Mouse (Mus musculus) 3134 (cell line): ENCODE data around the gene Nudt4.
"Not testable (repeated sequence)": the region's sequence is repeated elsewhere in the genome, so short reads cannot be mapped to it uniquely, and the experiment has no call there.

Experiments used
- DNase-seq: peaks from one replicate; pipeline ENCODE4 v3.0.0-alpha.2; 2011; ENCODE audit warnings: low spot score; ENCODE audit not compliant: insufficient read length; ENCODE audit errors: extremely low read depth

Nudt4 gene

GRCm38 (mm10) chr10:95568016-95568415 lies 4.1 kb upstream of the Nudt4 start:
- no peak for DNase-seq

- no peak for DNase-seq
Observed at GRCm38 (mm10) chr10:95567550-95567949, 3.6 kb upstream of the Nudt4 start.

- DNase-seq = no peak
Observed at GRCm38 (mm10) chr10:95566786-95567185, 2.8 kb upstream of the Nudt4 start.

- DNase-seq = no peak
Observed at GRCm38 (mm10) chr10:95565156-95565854, 1.4 kb upstream of the Nudt4 start.

- peak; percentile 75 for DNase-seq
Observed at GRCm38 (mm10) chr10:95562859-95563841, 796 bp downstream of the Nudt4 start.

- DNase-seq = no peak
Observed at GRCm38 (mm10) chr10:95562395-95562794, 1.6 kb downstream of the Nudt4 start.

- no peak for DNase-seq
Observed at GRCm38 (mm10) chr10:95561616-95562015, 2.3 kb downstream of the Nudt4 start.

- DNase-seq = no peak
Observed at GRCm38 (mm10) chr10:95560394-95560983, 3.5 kb downstream of the Nudt4 start.

- no peak for DNase-seq
Observed at GRCm38 (mm10) chr10:95559426-95559825, 4.5 kb downstream of the Nudt4 start.

- peak; percentile 29 for DNase-seq
Observed at GRCm38 (mm10) chr10:95557337-95557828, 6.6 kb downstream of the Nudt4 start.

- no peak for DNase-seq
Observed at GRCm38 (mm10) chr10:95555866-95556265, 8.1 kb downstream of the Nudt4 start.

GRCm38 (mm10) chr10:95552326-95552725 lies 11.6 kb downstream of the Nudt4 start:
- no peak for DNase-seq

- peak; percentile 36 for DNase-seq
Observed at GRCm38 (mm10) chr10:95551752-95552151, 12.2 kb downstream of the Nudt4 start.

GRCm38 (mm10) chr10:95550506-95550905 lies 13.4 kb downstream of the Nudt4 start:
- no peak for DNase-seq

- not testable (repeated sequence) for DNase-seq
Observed at GRCm38 (mm10) chr10:95549080-95549479, 14.9 kb downstream of the Nudt4 start.

GRCm38 (mm10) chr10:95548154-95548826 lies 15.7 kb downstream of the Nudt4 start:
- DNase-seq = no peak

- no peak for DNase-seq
Observed at GRCm38 (mm10) chr10:95546178-95546577, 17.8 kb downstream of the Nudt4 start.

GRCm38 (mm10) chr10:95545051-95545450 lies 18.9 kb downstream of the Nudt4 start:
- no peak for DNase-seq

GRCm38 (mm10) chr10:95544651-95545050 lies 19.3 kb downstream of the Nudt4 start:
- no peak for DNase-seq

- no peak for DNase-seq
Observed at GRCm38 (mm10) chr10:95544004-95544403, 19.9 kb downstream of the Nudt4 start.
